Mouse (Mus musculus) layer of hippocampus, adult 9-11 months (tissue): Measurements from ENCODE around the gene Rhoj.
"Not testable (repeated sequence)": the region's sequence is repeated elsewhere in the genome, so short reads cannot be mapped to it uniquely, and the experiment has no call there.

ENCODE experiments used
- DNase-seq: peaks from one replicate; pipeline ENCODE4 v3.0.0; 2022

The Rhoj gene

GRCm38 (mm10) chr12:75396616-75397015, 88.5 kb downstream of the Rhoj start:
- no peak for DNase-seq

GRCm38 (mm10) chr12:75397077-75397476, 89.0 kb downstream of the Rhoj start:
- no peak for DNase-seq

GRCm38 (mm10) chr12:75412964-75413363, 104.8 kb downstream of the Rhoj start:
- no peak for DNase-seq

GRCm38 (mm10) chr12:75414991-75415390, 106.9 kb downstream of the Rhoj start:
- DNase-seq, result no peak

- DNase-seq, result no peak
Observed at GRCm38 (mm10) chr12:75416681-75417080, 108.6 kb downstream of the Rhoj start, which contains the start of gene Gphb5. TSS of gene Gphb5 (minus strand) at chr12:75416781.

GRCm38 (mm10) chr12:75424359-75424758, 116.2 kb downstream of the Rhoj start:
- DNase-seq, result peak; percentile 52

- no peak for DNase-seq
Observed at GRCm38 (mm10) chr12:75424817-75425216, 116.7 kb downstream of the Rhoj start.

- no peak for DNase-seq
Observed at GRCm38 (mm10) chr12:75425882-75426281, 117.8 kb downstream of the Rhoj start.

GRCm38 (mm10) chr12:75428719-75429118, 120.6 kb downstream of the Rhoj start:
- DNase-seq, result no peak

- DNase-seq, result no peak
Observed at GRCm38 (mm10) chr12:75429685-75430396, 121.7 kb downstream of the Rhoj start.

GRCm38 (mm10) chr12:75432400-75432799, 124.3 kb downstream of the Rhoj start:
- not testable (repeated sequence) for DNase-seq

- no peak for DNase-seq
Observed at GRCm38 (mm10) chr12:75446245-75446644, 138.1 kb downstream of the Rhoj start.

- DNase-seq, result peak; percentile 70
Observed at GRCm38 (mm10) chr12:75448921-75449320, 140.8 kb downstream of the Rhoj start.

- no peak for DNase-seq
Observed at GRCm38 (mm10) chr12:75449475-75449966, 141.4 kb downstream of the Rhoj start.

- no peak for DNase-seq
Observed at GRCm38 (mm10) chr12:75450011-75450410, 141.9 kb downstream of the Rhoj start.

- no peak for DNase-seq
Observed at GRCm38 (mm10) chr12:75450592-75450991, 142.5 kb downstream of the Rhoj start.
